Mouse (Mus musculus) MN1 (cell line): ENCODE measurements around the gene Rragd.
A peak's percentile ranks its signal among the peaks of the same experiment; 100 is the strongest.
"Not testable (repeated sequence)": the region's sequence is repeated elsewhere in the genome, so short reads cannot be mapped to it uniquely, and the experiment has no call there.

Experiments
- DNase-seq: peaks from one replicate; pipeline ENCODE4 v3.0.0-alpha.2; 2016; ENCODE audit warnings: low spot score

The Rragd gene

DNA sequence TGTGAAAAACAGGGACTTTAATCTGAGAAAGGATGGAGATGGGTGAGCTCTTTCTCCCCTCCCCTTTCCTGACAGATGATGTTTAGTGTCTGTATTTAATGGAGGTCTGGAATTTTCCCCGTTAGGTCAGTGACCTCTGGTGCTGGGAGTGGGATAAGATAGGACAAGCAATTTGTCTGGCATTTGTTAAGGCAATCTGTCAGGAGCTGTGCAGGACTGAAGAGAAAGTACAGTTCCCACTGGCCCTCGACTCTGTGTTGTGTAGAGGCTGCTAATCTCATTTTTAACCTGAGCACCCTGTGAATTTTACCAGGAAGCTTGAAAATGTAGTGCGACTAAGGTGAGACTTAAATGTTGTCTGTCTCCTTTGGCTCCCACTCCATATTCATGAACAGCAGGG is 2.8 kb downstream of the Rragd start:
- peak; percentile 60 for DNase-seq

DNA sequence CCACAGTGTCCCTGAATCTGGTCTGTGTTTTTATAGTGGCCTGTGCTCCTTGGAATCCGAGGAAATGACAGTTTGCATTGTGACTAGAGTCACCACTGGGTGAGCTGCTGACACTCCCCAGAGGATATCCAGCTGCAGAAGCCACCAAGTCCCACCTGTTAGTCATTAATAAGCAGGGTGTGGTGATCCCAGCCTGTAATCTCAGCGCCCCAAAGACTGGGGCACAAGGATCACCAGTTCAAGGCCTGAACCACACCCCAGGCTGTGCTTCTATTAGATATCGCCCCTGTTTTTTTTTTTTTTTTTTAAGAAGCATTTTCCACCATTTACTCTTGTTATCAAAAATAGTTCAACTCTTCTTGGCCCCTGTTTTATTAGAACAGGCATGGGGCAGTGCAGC is 4.2 kb downstream of the Rragd start:
- no peak for DNase-seq

GRCm38 (mm10) chr4:32989346-32989745 is 6.5 kb downstream of the Rragd start:
- no peak for DNase-seq

DNA sequence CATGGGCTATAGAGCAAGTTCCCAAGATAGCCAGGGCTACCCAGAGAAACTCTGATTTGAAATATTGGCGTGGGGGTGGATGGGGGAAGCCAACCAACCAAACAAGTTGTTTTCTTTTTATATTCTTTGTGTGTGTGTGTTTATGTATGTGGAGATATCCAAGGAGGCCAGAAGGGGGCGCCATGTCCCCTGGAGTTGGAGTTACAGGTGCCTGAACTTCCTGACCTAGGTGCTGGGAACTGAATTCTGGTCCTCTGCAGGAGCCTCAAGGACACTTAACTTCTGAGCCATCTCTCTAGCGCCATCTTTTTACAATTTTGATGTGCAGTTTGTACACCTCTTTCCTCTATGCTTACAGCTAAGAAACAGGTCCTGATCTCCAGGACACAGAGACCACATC is 11.3 kb downstream of the Rragd start:
- DNase-seq = no peak

- DNase-seq = no peak
Observed at GRCm38 (mm10) chr4:32996083-32996482, 13.2 kb downstream of the Rragd start.

DNA sequence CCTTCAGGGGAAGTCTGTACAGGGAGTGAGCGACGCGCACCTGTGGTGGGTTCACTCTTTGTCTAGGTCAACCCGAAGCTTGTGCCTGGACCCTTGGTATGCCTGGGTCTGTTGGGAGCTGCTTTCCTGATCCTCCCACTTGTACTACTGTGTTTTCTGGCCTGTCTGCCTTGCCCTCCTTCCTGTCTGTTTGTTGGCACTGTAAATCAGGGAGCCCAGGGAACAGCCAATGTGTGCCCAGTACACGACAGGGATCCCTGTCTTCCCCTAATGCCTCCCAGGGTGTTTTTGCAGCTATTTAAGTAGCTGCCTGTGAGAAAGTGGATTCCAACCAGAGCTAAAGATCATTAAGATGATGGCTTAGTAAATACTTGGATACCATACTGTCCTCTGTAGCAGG is 14.7 kb downstream of the Rragd start:
- no peak for DNase-seq

DNA sequence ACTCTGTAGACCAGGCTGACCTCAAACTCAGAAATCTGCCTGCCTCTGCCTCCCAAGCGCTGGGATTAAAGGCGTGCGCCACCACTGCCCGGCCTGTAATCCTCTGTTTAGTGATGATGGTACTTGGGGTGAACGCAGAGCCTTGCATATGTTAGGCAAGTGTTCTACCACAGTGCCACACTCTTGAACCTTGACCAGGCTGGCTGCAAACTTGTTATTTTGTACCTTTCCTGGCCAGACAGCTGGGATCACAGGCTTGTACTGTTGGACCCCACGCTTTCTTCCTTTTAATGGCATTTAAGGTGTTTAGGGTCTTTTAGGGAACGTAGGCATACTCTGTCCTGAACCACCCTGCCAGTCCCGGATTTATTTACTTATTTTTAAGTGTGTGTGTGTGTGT is 16.2 kb downstream of the Rragd start:
- no peak for DNase-seq

DNA sequence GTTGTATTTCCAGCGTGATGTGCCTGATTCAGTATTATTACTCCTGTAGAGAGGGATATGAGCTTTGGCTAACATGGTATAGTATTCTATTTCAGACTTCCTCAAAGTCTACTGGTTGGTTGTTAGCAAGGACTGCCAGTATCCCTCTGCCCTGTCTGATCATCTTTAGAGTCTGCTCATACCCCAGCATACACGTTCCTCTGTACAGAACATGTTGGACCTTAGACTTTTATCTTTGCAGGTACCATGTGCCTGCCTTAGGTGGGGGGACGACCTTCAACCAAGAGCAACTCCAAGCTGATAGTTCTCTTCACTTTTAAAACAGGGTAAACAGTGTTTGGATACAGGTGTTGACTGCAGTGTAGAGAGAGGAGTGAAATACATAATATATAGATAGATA is 19.2 kb downstream of the Rragd start:
- no peak for DNase-seq

- DNase-seq = not testable (repeated sequence)
Observed at GRCm38 (mm10) chr4:33005595-33006470, 23.0 kb downstream of the Rragd start.

DNA sequence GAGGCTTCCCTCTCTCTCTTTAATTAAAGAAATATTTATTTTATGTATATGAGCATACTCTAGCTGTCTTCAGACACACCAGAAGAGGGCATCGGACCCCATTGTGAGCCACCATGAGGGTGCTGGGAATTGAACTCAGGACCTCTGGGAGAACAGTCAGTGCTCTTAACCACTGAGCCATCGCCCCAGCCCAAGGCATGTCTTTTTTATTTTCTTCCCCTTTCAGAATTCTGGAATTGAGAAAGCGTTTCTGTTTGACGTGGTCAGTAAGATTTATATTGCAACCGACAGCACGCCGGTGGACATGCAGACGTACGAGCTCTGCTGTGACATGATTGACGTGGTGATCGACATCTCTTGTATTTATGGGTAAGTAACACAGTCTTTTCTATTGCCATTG is 24.0 kb downstream of the Rragd start:
- DNase-seq = no peak

GRCm38 (mm10) chr4:33007443-33008217 is 24.8 kb downstream of the Rragd start:
- no peak for DNase-seq

DNA sequence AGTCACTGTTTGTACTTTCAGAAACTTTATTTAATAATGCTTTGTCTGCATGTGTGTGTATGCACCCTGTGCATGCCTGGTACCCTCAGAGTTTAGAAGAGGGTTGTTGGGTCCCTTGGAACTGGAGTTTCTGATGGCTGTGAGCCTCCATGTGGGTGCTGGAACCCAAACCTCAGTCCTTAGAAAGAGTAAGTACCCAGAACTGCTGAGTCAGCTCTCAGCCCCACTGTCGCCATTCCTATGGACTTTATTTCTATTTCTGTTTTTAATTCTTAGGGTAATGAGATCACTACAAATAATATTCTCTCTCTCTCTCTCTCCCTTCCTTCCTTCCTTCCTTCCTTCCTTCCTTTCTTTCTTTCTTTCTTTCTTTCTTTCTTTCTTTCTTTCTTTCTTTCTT is 27.2 kb downstream of the Rragd start:
- no peak for DNase-seq

DNA sequence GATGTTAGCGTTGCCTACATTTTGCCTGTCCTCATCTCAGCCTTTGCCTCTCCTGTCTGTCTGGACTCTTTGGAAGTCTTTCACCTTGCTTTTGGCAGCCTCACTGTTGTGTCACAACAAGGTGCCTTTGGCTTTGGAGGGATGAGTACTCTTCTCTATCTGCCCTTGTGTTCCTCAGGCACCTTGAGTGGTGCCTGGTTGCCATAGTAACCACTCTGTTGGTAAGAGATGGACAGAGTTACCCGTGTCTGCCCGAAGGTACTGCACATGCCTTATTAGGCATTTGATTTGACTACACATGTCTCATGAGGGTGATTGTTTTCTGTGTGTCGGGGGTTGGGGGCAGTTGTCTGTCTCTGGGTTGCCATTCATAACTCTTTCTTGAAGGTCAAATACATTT is 29.6 kb downstream of the Rragd start:
- no peak for DNase-seq

DNA sequence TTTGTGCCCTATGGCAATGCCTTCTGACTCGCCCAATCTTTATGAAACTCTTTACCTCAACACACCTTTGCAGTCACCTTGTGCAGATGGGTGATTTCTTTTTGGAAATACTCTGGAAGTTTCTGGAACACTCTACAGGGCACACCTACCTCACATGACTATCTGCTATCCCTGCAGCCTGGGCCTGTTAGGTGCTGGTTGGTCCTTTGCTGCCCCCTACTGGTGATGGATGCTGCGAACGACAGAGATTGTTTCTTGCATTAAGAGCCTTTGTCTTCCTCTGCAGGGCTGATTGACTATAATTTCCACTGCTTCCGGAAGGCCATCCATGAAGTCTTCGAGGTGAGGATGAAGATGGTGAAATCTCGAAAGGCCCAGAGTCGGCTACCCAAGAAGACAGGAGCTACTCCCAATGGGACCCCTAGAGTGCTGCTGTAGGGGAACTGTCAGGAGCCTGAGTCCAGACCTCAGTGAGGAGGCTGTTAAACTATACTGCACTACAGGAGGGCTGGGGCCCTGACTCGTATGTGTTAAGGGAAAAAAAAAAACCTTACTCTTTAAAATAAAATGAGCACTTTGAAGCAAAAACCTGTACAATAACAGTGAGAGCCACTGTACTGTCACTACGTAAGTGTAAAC is 35.6 kb downstream of the Rragd start:
- peak; percentile 81 for DNase-seq

DNA sequence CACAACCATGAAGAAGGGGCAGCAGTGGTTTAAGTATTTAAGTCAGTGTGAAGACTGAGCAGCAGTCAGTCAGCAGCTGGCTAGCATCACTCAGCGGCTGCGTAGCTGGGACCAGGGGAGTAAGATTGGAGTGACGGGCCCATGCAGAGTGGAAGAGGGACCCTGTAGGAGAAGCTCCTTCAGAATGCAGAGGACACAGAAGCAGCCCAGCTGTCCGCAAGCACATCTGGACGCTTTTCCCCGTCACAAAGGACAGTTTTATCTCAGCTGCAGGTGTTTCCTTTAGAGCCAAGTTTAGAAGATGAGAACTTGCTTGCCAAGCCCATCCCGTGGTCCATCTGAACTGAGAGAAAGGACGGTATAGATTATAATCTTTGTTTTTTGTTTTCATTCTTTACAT is 41.6 kb downstream of the Rragd start:
- no peak for DNase-seq

GRCm38 (mm10) chr4:33029104-33029503 is 46.3 kb downstream of the Rragd start:
- DNase-seq = no peak

GRCm38 (mm10) chr4:33030264-33031194 is 47.7 kb downstream of the Rragd start:
- peak; percentile 38 for DNase-seq

GRCm38 (mm10) chr4:33031195-33031960 is 48.5 kb downstream of the Rragd start, which contains the start of gene Ube2j1:
TSS of gene Ube2j1 (plus strand) at chr4:33031416.
- peak; percentile 92 for DNase-seq

GRCm38 (mm10) chr4:33032045-33032444 is 49.2 kb downstream of the Rragd start:
- no peak for DNase-seq

GRCm38 (mm10) chr4:33033515-33033914 is 50.7 kb downstream of the Rragd start:
- DNase-seq = no peak

- no peak for DNase-seq
Observed at GRCm38 (mm10) chr4:33039826-33040225, 57.0 kb downstream of the Rragd start.
